Mouse (Mus musculus): ENCODE measurements around the gene Mdfi. TPM values are rescaled to one million over a fixed set of nuclear protein-coding genes. Genes with fewer than 3 reads are reported as not detected.

Mdfi gene
- total RNA-seq (2014; rRNA removed) (9.5 and 17.5 TPM in 2 replicates), polyA plus RNA-seq (2015; fragmentation: Nextera tagmentation; extraction: Ambion mirVana) (0.99 and 1.3 TPM in 2 replicates)

GRCm38 (mm10) chr17:47834482-47834767 is at the start of gene Mdfi:
Gene Mdfi, minus strand, starts transcription at chr17:47834691.
- Histone ChIP-seq H3K9me3 (ENCODE audit: low read length) (no peaks in the 10 kb centered on the region), H3K4me3 (ENCODE audit: low read depth, low read length) (peak within 1 kb of the TSS; percentile 48), H3K4me1 (ENCODE audit: insufficient read depth) (no peaks in the 10 kb centered on the region), H3K36me3 (ENCODE audit: insufficient read depth) (no peaks in the 10 kb centered on the region), H3K4me2 (ENCODE audit: low read depth) (peak within 1 kb of the TSS; percentile 98), H3K9ac (no peak within 1 kb of the TSS), H3K27ac (ENCODE audit: low read depth, low read length) (no peak within 1 kb of the TSS), H3K27me3 (ENCODE audit: insufficient read depth, low read length) (peaks cover 33% of the 10 kb centered on the region)
- WGBS, result 13% methylated on average over 18 of the region's 18 CpGs
- no peak for TF ChIP-seq CTCF (IDR thresholded peaks at IDR 0.05; ENCODE audit: low read depth)
- no peak for ATAC-seq
- DNase-seq, result no peak

DNA sequence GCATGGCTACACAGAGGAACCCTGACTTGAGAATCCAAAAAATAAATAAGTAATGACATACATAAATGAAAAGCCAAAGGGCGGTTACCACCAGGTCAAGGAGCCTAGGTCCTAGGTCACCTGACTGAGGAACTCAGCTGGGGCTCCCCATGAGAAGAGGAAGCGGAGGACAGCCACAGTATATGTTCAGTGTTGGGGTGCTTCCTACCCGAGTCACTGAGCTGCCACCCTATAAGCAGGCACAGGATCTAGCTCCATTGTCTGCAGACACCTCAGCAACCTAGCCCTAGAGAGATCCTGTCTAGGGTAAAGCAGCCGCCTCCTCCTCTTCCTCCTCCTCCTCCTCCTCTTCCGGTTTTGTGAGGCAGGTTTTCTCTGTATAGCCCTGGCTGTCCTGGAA is 48.6 kb upstream of the Mdfi start:
- Histone ChIP-seq H3K4me3 (ENCODE audit: low read depth, low read length) (no peak overlapping the region), H3K36me3 (ENCODE audit: insufficient read depth) (no peaks in the 10 kb centered on the region), H3K9ac (no peak overlapping the region), H3K27ac (ENCODE audit: low read depth, low read length) (no peak overlapping the region), H3K4me2 (ENCODE audit: low read depth) (no peak overlapping the region), H3K9me3 (ENCODE audit: low read length) (no peaks in the 10 kb centered on the region), H3K4me1 (ENCODE audit: insufficient read depth) (peaks cover 23% of the 10 kb centered on the region), H3K27me3 (ENCODE audit: insufficient read depth, low read length) (no peaks in the 10 kb centered on the region)
- ATAC-seq, result no peak
- TF ChIP-seq CTCF (IDR thresholded peaks at IDR 0.05; ENCODE audit: low read depth), result no peak
- no peak for DNase-seq
- WGBS, result 88% methylated on average over 5 of the region's 5 CpGs

DNA sequence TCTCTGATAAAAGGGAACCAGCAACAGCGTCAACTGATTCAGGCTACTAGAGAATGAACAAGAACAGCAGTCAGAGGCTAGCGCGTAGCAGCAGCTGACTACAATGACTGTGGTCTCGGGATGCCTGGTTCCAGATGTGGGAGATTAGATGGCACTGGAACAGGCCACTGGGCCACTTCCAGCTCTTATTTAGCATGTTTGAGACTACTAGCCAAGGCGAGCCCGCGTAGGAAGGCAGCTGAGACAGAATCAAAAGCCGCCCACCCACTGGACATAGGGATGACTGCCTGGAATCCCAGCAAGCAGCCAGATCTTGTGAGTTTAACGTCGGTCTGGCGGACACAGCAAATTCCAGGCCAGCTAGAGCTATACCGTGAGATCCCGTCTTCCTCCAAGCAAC is 46.8 kb upstream of the Mdfi start:
- H3K4me3 ChIP-seq (ENCODE audit: low read depth, low read length), result no peak overlapping the region
- H3K4me2 ChIP-seq (ENCODE audit: low read depth), result no peak overlapping the region
- H3K27me3 ChIP-seq (ENCODE audit: insufficient read depth, low read length), result no peaks in the 10 kb centered on the region
- no peak for TF ChIP-seq CTCF (IDR thresholded peaks at IDR 0.05; ENCODE audit: low read depth)
- WGBS, result 60% methylated on average over 13 of the region's 13 CpGs
- H3K9ac ChIP-seq, result no peak overlapping the region
- peaks cover 21% of the 10 kb centered on the region; the same call in 1 of the 2 replicates for H3K4me1 ChIP-seq (ENCODE audit: insufficient read depth)
- H3K36me3 ChIP-seq (ENCODE audit: insufficient read depth), result no peaks in the 10 kb centered on the region
- no peak overlapping the region for H3K27ac ChIP-seq (ENCODE audit: low read depth, low read length)
- no peaks in the 10 kb centered on the region for H3K9me3 ChIP-seq (ENCODE audit: low read length)
- no peak for DNase-seq
- ATAC-seq, result no peak

- peaks cover 22% of the 10 kb centered on the region; the same call in 1 of the 2 replicates for H3K4me1 ChIP-seq (ENCODE audit: insufficient read depth)
- 7% methylated on average over 3 of the region's 3 CpGs for WGBS
- no peaks in the 10 kb centered on the region for H3K27me3 ChIP-seq (ENCODE audit: insufficient read depth, low read length)
- TF ChIP-seq CTCF (IDR thresholded peaks at IDR 0.05; ENCODE audit: low read depth), result no peak
- H3K9me3 ChIP-seq (ENCODE audit: low read length), result no peaks in the 10 kb centered on the region
- peak overlapping the region; percentile 75 for H3K9ac ChIP-seq
- DNase-seq (peak; percentile 72), ATAC-seq (peak; percentile 68)
- H3K27ac ChIP-seq (ENCODE audit: low read depth, low read length), result peak overlapping the region; percentile 88
- peak overlapping the region; percentile 51 for H3K4me3 ChIP-seq (ENCODE audit: low read depth, low read length)
- H3K36me3 ChIP-seq (ENCODE audit: insufficient read depth), result peaks cover 14% of the 10 kb centered on the region
- peak overlapping the region; percentile 75 for H3K4me2 ChIP-seq (ENCODE audit: low read depth)
Observed at GRCm38 (mm10) chr17:47879207-47879606, 44.7 kb upstream of the Mdfi start.

GRCm38 (mm10) chr17:47878378-47879089 is 44.0 kb upstream of the Mdfi start:
- peak overlapping the region; percentile 51 for H3K4me3 ChIP-seq (ENCODE audit: low read depth, low read length)
- peaks cover 24% of the 10 kb centered on the region; the same call in 1 of the 2 replicates for H3K4me1 ChIP-seq (ENCODE audit: insufficient read depth)
- 6% methylated on average over 35 of the region's 35 CpGs for WGBS
- no peaks in the 10 kb centered on the region for H3K27me3 ChIP-seq (ENCODE audit: insufficient read depth, low read length)
- peak overlapping the region; percentile 75 for H3K4me2 ChIP-seq (ENCODE audit: low read depth)
- ATAC-seq (peak; percentile 92), DNase-seq (peak; percentile 89)
- peaks cover 16% of the 10 kb centered on the region for H3K36me3 ChIP-seq (ENCODE audit: insufficient read depth)
- peak overlapping the region; percentile 88 for H3K27ac ChIP-seq (ENCODE audit: low read depth, low read length)
- H3K9ac ChIP-seq, result peak overlapping the region; percentile 75
- TF ChIP-seq CTCF (IDR thresholded peaks at IDR 0.05; ENCODE audit: low read depth), result no peak
- no peaks in the 10 kb centered on the region for H3K9me3 ChIP-seq (ENCODE audit: low read length)

DNA sequence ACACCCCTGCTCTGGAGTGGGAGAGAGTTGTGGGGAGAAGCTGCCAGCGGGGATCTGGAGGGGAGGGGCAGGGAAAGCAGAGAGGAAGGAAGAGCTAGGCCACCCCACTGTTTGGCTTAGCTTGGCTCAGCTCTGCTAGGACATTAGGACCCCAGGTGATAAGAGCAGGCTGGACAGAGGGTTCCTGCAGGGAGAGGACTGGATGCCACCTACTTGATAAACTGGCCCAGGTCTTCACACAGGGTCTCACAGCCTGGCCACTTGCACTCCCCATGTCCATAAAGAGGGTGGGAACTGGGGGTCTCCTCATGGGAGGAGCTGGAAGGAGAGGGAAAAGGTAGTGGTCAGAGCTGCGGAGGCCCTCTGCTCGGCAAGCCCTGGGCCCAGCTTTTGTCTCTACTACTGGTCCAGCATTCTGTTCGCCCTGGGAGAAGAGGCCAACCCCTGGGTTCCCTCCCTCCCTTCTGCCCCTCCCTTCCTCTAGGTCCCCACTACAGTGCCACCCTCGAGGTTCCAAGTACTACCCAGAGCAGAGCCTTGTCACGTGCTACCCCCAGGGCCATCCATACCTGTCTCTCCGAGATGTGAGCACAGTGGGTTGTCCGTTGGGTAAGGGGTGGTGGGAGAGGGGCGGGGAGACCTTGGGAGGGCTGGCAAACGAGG is 43.4 kb upstream of the Mdfi start:
- Histone ChIP-seq H3K9ac (peak overlapping the region; percentile 75), H3K4me1 (ENCODE audit: insufficient read depth) (peaks cover 31% of the 10 kb centered on the region; the same call in 1 of the 2 replicates), H3K9me3 (ENCODE audit: low read length) (no peaks in the 10 kb centered on the region), H3K27ac (ENCODE audit: low read depth, low read length) (peak overlapping the region; percentile 88), H3K4me3 (ENCODE audit: low read depth, low read length) (peak overlapping the region; percentile 51), H3K4me2 (ENCODE audit: low read depth) (peak overlapping the region; percentile 75), H3K36me3 (ENCODE audit: insufficient read depth) (peaks cover 17% of the 10 kb centered on the region), H3K27me3 (ENCODE audit: insufficient read depth, low read length) (no peaks in the 10 kb centered on the region)
- WGBS, result 16% methylated on average over 10 of the region's 10 CpGs
- ATAC-seq (peak; percentile 3; the same call in 1 of the 2 replicates), DNase-seq (no peak)
- no peak for TF ChIP-seq CTCF (IDR thresholded peaks at IDR 0.05; ENCODE audit: low read depth)

All from forebrain, postnatal 0 days (tissue).